ENCODE assay signal across 10 mouse cellular contexts in the genomic region with DNA sequence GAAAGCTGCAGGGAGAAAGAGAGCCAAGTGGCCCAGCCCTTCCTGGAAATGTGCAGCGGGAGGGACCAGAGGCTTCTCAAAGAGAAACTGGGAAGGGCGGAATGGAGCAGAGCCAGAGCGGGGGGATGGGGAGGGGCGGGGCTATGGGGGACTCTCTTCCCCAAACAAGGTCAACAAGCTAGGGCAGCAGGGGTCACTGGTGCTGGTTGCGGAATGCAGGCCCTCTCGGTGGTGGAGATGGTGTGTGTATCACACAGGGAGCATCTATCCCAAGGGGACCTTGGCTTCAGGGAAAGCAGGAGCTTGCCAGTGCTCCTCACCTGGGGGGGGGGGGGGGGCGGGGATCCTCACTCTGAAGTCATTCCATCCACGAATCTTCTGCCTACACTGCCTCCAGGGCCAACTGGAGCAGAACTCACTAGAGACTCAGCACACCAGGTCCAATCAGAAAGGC. TPM values are rescaled to one million over a fixed set of nuclear protein-coding genes. Genes with fewer than 3 reads are reported as not detected.
DNase-seq lines count a peak whose midpoint lies in the region; ATAC-seq lines count a peak whose summit lies in the region.
"Had no signal": no experiment of that assay in that cellular context is flagged by ENCODE, and none has a peak within 500 bp of the region (broad histone marks: within the 10 kb centered on the region; RNA-seq: fewer than 3 reads in every experiment).

No protein-coding gene starts in this region.

- no peak overlapping the region for H3K9ac ChIP-seq in midbrain, embryonic 13.5 days (replicated peaks)

- H3K4me2 ChIP-seq in midbrain, embryonic 13.5 days (replicated peaks): no peak overlapping the region

- no peak overlapping the region for H3K27ac ChIP-seq in midbrain, embryonic 13.5 days

- 6% methylated on average over 8 of the region's 8 CpGs for WGBS in midbrain, embryonic 13.5 days

- no peak for ATAC-seq in midbrain, embryonic 13.5 days
- ATAC-seq: midbrain, embryonic 16.5 days had no signal

- no peaks in the 10 kb centered on the region for H3K27me3 ChIP-seq in midbrain, embryonic 13.5 days

- H3K36me3 ChIP-seq in midbrain, embryonic 13.5 days: no peaks in the 10 kb centered on the region

- peaks cover 44% of the 10 kb centered on the region for H3K4me1 ChIP-seq in midbrain, embryonic 13.5 days (replicated peaks)

- H3K4me3 ChIP-seq in midbrain, embryonic 13.5 days (replicated peaks): no peak overlapping the region

- H3K9me3 ChIP-seq in midbrain, embryonic 13.5 days: no peaks in the 10 kb centered on the region

- DNase-seq in adrenal gland, postnatal 14 days: peak; percentile 61
- no peak for DNase-seq in adrenal gland, adult 8-10 months
- peak; percentile 82 for DNase-seq in embryo, embryonic 10.5 days (ENCODE audit: low spot score)
- peak; percentile 54 for DNase-seq in kidney, adult 18-20 months
- DNase-seq in lung, adult 18-20 months: peak; percentile 66 to 79
- DNase-seq in c-Kit-positive CD71-positive TER-119-positive erythroid progenitor cells, embryonic 14.5 days (ENCODE audit: low spot score): no peak
- DNase-seq in cerebellum, postnatal 14 days: no peak

RNA-seq across cellular contexts. Expression of gene Agtrap, which starts 3.5 kb away (rescaled TPM):
- 45.1 and 45.2 TPM in 2 replicates for total RNA-seq in adrenal gland, postnatal 14 days (2021)
- total RNA-seq in adrenal gland, adult 8-10 months (2022): 100 to 1,000 TPM; 117 to 136 (median 124) TPM
- polyA plus RNA-seq in midbrain, embryonic 13.5 days (2015; fragmentation: Nextera tagmentation; extraction: Ambion mirVana): 5.4 and 7.9 TPM in 2 replicates

RNA-seq across cellular contexts. Expression of gene Mthfr, which starts 45.4 kb away (rescaled TPM):
- total RNA-seq in adrenal gland, postnatal 14 days (2021): 42.6 and 46.6 TPM in 2 replicates
- 10 to 100 TPM; 24.2 to 51.9 (median 36.7) TPM for total RNA-seq in adrenal gland, adult 8-10 months (2022)
- polyA plus RNA-seq in midbrain, embryonic 13.5 days (2015; fragmentation: Nextera tagmentation; extraction: Ambion mirVana): 26.6 and 28.4 TPM in 2 replicates

RNA-seq across cellular contexts. Expression of gene Clcn6, which starts 45.7 kb away (rescaled TPM):
- total RNA-seq in adrenal gland, postnatal 14 days (2021): 9.7 and 12.0 TPM in 2 replicates
- total RNA-seq in adrenal gland, adult 8-10 months (2022): 10 to 100 TPM; 10.1 to 20.4 (median 15.8) TPM
- 33.9 and 35.3 TPM in 2 replicates for polyA plus RNA-seq in midbrain, embryonic 13.5 days (2015; fragmentation: Nextera tagmentation; extraction: Ambion mirVana)

RNA-seq across cellular contexts. Expression of gene Mad2l2, which starts 45.9 kb away (rescaled TPM):
- total RNA-seq in adrenal gland, postnatal 14 days (2021): 20.0 and 21.2 TPM in 2 replicates
- total RNA-seq in adrenal gland, adult 8-10 months (2022): 10 to 100 TPM; 24.5 to 32.7 (median 28.9) TPM
- polyA plus RNA-seq in midbrain, embryonic 13.5 days (2015; fragmentation: Nextera tagmentation; extraction: Ambion mirVana): 105 and 106 TPM in 2 replicates

RNA-seq across cellular contexts. Expression of gene Draxin, which starts 46.2 kb away (rescaled TPM):
- total RNA-seq in adrenal gland, postnatal 14 days (2021): 0.11 and 0.38 TPM in 2 replicates
- under 1 TPM; 0.06 to 0.15 (median 0.12) TPM for total RNA-seq in adrenal gland, adult 8-10 months (2022)
- polyA plus RNA-seq in midbrain, embryonic 13.5 days (2015; fragmentation: Nextera tagmentation; extraction: Ambion mirVana): 14.6 and 20.4 TPM in 2 replicates
- total RNA-seq: hematopoietic stem cell, adult 5-6 weeks had no signal

Comparison
In these comparisons a context has a peak if more than half of its experiments do, and no peak if none do; other contexts are left out.
1. DNase-seq: peak in adrenal gland, postnatal 14 days (single experiment), embryo, embryonic 10.5 days (single experiment), kidney, adult 18-20 months (single experiment) and lung, adult 18-20 months (2 of 2); none in adrenal gland, adult 8-10 months (single experiment), c-Kit-positive CD71-positive TER-119-positive erythroid progenitor cells, embryonic 14.5 days (single experiment) and cerebellum, postnatal 14 days (0 of 2).